Mouse (Mus musculus) liver, adult 10 weeks (tissue): Measurements from ENCODE around the gene B3galt6. TPM values are rescaled to one million over a fixed set of nuclear protein-coding genes. Genes with fewer than 3 reads are reported as not detected.

ENCODE experiments used
- polyA plus RNA-seq: library from polyadenylated mRNA; stranded (reverse); fragments of 350-450 nt; fragmentation: Illumina TruSeq; extraction: RNeasy Lipid Tissue Mini Kit (QIAGEN cat#74804); gene quantifications from one replicate; pipeline ENCODE4 v1.2.3, GENCODE M21; 2014; ENCODE audit warnings: low read depth, low replicate concordance

Gene B3galt6
- 1.3 TPM for polyA plus RNA-seq

DNA sequence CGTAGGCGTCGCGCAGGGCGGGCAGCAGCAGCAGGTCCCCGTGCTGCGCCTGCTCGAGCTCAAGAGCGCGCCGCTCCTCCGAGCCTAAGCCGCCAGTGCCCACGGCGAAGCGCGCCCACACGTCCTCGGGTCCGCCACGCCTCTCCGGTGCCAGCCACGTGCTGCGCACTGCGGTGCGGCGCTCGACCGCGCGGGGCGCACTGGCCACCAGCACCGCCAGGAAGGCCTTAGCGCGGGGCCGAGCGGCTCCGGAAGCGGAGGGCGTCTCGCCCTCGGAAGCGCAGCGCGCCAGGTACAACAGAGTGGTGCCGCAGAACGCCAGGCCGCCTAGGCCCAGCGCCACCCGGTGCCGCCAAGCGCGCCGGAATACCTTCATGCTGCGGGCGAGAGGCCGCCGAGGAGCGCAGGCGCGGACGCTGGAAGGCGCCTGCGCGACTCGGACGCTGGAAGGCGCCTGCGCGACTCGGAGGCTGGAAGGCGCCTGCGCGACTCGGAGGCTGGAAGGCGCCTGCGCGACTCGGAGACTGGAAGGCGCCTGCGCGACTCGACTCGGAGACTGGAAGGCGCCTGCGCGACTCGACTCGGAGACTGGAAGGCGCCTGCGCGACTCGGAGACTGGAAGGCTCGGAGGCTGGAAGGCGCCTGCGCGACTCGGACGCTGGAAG lies at the start of gene B3galt6, which contains the start of gene Sdf4:
TSS of gene B3galt6 (minus strand) at position 409 of the 665 bp plus-strand sequence.
TSS of gene Sdf4 (plus strand) at position 632 of the 665 bp plus-strand sequence.

DNA sequence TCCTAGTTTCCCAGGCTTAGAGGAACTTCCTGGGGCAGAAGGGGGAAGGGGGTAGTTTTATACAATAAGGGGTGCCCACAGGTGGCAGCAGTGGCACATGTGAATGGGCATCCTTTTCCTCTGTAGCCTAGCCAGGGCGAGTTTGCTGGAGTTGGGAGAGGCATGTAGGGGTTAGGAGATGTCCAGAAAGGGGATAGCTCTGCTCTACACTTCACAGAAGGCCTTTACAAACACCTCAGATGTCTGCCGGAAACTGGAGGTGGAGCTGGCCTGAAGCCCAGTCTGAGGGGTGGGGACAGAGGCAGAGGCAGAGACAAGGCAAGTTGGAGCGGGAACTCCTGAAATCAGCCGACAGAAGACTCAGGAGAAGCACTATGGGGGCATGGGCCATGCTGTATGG lies 33.6 kb upstream of the B3galt6 start, which contains the start of gene Tnfrsf18:
TSS of gene Tnfrsf18 (plus strand) at position 152 of the 400 bp plus-strand sequence.

DNA sequence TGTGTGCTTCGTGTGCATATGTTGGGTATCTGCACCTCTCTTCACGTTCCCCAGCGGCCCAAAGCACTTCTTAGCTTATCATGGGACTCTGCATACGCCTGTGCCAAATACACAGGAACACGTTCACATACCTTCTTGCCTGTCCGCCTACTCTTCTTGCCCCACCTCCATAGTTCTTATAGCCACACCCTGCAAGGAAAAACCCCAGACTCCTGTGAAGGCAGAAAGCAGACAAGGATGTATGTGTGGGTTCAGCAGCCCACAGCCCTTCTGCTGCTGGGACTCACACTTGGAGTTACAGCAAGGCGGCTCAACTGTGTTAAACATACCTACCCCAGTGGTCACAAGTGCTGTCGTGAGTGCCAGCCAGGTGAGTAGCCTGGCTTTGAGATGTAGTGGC lies 21.2 kb upstream of the B3galt6 start, which contains the start of gene Tnfrsf4:
TSS of gene Tnfrsf4 (plus strand) at position 207 of the 400 bp plus-strand sequence.

DNA sequence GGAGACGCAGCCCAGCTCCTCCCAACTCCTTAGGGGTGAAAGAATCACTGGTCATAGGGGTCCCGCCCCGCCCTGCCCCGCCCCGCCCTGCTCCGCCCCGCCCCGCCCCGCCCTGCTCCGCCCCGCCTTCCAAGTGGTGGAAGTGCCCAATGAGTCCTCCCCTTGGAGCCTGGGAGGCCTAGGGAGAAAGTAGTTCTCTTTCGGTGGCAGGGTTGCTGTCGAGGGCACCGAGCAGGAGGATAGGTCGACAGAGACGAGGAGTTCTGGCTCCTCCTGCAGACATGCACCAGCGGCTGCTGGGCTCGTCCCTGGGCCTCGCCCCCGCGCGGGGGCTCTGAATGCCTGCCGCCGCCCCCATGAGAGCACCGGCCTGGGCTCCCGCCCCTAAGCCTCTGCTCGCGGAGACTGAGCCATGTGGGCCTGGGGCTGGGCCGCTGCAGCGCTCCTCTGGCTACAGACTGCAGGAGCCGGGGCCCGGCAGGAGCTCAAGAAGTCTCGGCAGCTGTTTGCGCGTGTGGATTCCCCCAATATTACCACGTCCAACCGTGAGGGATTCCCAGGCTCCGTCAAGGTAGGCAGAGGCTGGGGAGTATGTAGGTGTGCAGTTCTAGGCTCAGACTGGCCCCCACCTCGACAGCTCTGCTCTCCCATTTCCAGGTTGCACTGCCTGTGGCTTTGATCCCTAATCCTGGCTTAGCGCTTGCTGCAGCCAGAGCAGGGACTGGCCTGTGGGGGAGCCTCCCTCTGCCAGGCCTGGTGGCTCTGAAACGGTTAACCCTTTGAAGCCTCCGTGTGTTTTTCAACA lies 30.1 kb downstream of the B3galt6 start, which contains the start of gene C1qtnf12:
TSS of gene C1qtnf12 (plus strand) at position 152 of the 805 bp plus-strand sequence.

DNA sequence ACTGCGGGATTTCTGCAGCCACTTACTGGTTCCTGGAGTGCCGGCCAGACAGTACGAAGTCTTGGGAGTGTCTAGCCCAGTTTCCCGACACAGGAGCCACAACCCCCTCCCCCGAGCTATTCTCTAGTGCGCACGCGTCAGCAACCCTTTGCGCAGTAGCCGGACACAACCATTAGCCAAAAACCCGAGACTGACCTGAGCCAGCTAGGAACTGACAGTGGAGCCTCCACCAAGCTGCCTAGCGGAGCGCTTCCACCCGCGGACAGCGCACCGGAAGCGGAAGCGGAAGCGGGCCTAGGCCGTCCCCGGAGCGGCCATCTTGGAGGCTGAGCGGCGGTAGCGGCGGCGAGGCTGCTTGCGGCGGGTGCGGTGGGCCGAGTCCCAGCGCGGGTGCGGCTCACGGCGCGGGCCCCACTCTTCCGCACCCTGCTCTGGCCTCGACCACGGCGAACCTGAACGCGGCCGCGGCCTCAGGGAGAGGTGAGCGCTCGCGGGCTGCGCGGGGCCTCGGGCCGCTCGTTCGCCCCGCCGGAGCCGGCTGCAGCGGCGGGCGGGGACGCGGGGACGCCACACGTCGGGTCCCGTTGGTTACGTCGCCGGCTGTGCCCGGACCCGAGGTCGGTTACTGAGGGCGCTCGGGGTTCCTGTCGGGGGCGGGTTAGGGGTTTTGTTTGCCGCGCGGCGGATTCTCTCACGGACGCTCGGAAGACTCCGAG lies 48.8 kb downstream of the B3galt6 start, which contains the start of gene Ube2j2:
TSS of gene Ube2j2 (plus strand) at position 298 of the 716 bp plus-strand sequence.

Other genes with a start within 250 kb of the B3galt6 start
- 11.7 TPM for gene Atad3a, start 231.6 kb downstream of the B3galt6 start, polyA plus RNA-seq
- 0.11 TPM for gene Vwa1, start 218.0 kb downstream of the B3galt6 start, polyA plus RNA-seq
- 1.9 TPM for gene Tmem88b, start 206.8 kb downstream of the B3galt6 start, polyA plus RNA-seq
- gene Ankrd65, start 202.2 kb downstream of the B3galt6 start, polyA plus RNA-seq, result not detected
- 46.8 TPM for gene Mrpl20, start 189.8 kb downstream of the B3galt6 start, polyA plus RNA-seq
- 60.9 TPM for gene Ccnl2, start 180.2 kb downstream of the B3galt6 start, polyA plus RNA-seq
- 7.5 TPM for gene Aurkaip1, start 161.4 kb downstream of the B3galt6 start, polyA plus RNA-seq
- 11.4 TPM for gene Mxra8, start 153.0 kb downstream of the B3galt6 start, polyA plus RNA-seq
- 3.9 TPM for gene Dvl1, start 145.2 kb downstream of the B3galt6 start, polyA plus RNA-seq
- not detected for gene Tas1r3, start 129.3 kb downstream of the B3galt6 start, polyA plus RNA-seq
- 5.9 TPM for gene Cptp, start 123.2 kb downstream of the B3galt6 start, polyA plus RNA-seq
- gene Ints11, start 123.1 kb downstream of the B3galt6 start, polyA plus RNA-seq, result 2.7 TPM
- 2.5 TPM for gene Pusl1, start 100.9 kb downstream of the B3galt6 start, polyA plus RNA-seq
- gene Acap3, start 100.8 kb downstream of the B3galt6 start, polyA plus RNA-seq, result 0.08 TPM
- 41.7 TPM for gene Ube2j2, start 48.8 kb downstream of the B3galt6 start, polyA plus RNA-seq
- gene C1qtnf12, start 30.3 kb downstream of the B3galt6 start, polyA plus RNA-seq, result not detected
- gene Sdf4, start 223 bp upstream of the B3galt6 start, polyA plus RNA-seq, result 98.4 TPM
- not detected for gene Tnfrsf4, start 21.2 kb upstream of the B3galt6 start, polyA plus RNA-seq
- not detected for gene Tnfrsf18, start 33.5 kb upstream of the B3galt6 start, polyA plus RNA-seq
- gene Ttll10, start 66.8 kb upstream of the B3galt6 start, polyA plus RNA-seq, result not detected
- gene 9430015G10Rik, start 117.3 kb upstream of the B3galt6 start, polyA plus RNA-seq, result 1.2 TPM
- gene Rnf223, start 137.9 kb upstream of the B3galt6 start, polyA plus RNA-seq, result not detected
- gene Agrn, start 204.8 kb upstream of the B3galt6 start, polyA plus RNA-seq, result 6.9 TPM
- 1.6 TPM for gene Isg15, start 208.2 kb upstream of the B3galt6 start, polyA plus RNA-seq
- gene AW011738, start 210.7 kb upstream of the B3galt6 start, polyA plus RNA-seq, result 1.0 TPM
- not detected for gene Perm1, start 223.2 kb upstream of the B3galt6 start, polyA plus RNA-seq
- 0.90 TPM for gene Plekhn1, start 242.2 kb upstream of the B3galt6 start, polyA plus RNA-seq
- 4.3 TPM for gene Noc2l, start 243.4 kb upstream of the B3galt6 start, polyA plus RNA-seq